Mouse (Mus musculus): ENCODE measurements around the gene Zfp978.
"Not testable (repeated sequence)": the region's sequence is repeated elsewhere in the genome, so short reads cannot be mapped to it uniquely, and the experiment has no call there.

DNA sequence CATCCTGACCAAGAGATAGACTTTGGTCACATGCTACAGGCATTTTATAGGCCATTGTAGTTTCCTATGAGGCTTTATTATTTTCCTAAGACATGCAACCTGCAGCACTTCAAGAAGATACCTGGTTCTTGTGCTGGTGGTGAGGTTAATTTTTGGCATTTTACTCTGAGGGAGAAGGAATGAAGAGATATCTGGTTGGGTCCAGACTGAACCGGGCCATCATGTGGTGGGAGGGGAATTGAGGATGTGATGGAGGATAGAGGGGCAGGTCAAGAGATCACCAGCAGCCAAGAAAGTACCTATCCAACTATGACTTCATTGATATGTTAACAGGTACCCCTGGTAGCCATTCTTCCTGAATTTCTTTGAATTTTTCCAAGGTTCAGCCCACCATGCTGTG lies 769 bp downstream of the Zfp978 start:
- not testable (repeated sequence) for TF ChIP-seq POLR2A (IDR thresholded peaks at IDR 0.05; ENCODE audit: control insufficient read depth, extremely low read depth, insufficient read depth, low read length, poor library complexity); CTCF (IDR thresholded peaks at IDR 0.05; ENCODE audit: borderline replicate concordance, control insufficient read depth, extremely low read depth, insufficient read depth, low read length, poor library complexity)

Measured in thymus, adult 2 months (tissue).